Mouse (Mus musculus): ENCODE data around the gene Gm21560.
"Not testable (repeated sequence)": the region's sequence is repeated elsewhere in the genome, so short reads cannot be mapped to it uniquely, and the experiment has no call there.

GRCm38 (mm10) chr14:6161085-6161484 is 58.0 kb downstream of the Gm21560 start:
- not testable (repeated sequence) for TF ChIP-seq GATA1 (IDR thresholded peaks at IDR 0.05; ENCODE audit: borderline replicate concordance, low read length); FLI1 (IDR thresholded peaks at IDR 0.05; ENCODE audit: low read length)

Measured in megakaryocyte, embryonic 14.5 days (primary cell).